Mouse (Mus musculus): ENCODE measurements around the gene Abhd6. TPM values are rescaled to one million over a fixed set of nuclear protein-coding genes. Genes with fewer than 3 reads are reported as not detected.

Gene Abhd6
- 10.0 TPM for polyA plus RNA-seq (2014; fragmentation: Illumina TruSeq; extraction: RNeasy Lipid Tissue Mini Kit (QIAGEN cat#74804); ENCODE audit: low read depth, low replicate concordance)

GRCm38 (mm10) chr14:8002432-8003092, at the start of gene Abhd6:
Abhd6 (plus strand) TSS chr14:8002902.

GRCm38 (mm10) chr14:7957049-7957448, 45.7 kb upstream of the Abhd6 start, which contains the start of gene Gm45521:
Gm45521 (plus strand) TSS chr14:7957288.

GRCm38 (mm10) chr14:7994271-7994767, 8.4 kb upstream of the Abhd6 start, which contains the start of gene Dnase1l3:
Dnase1l3 (minus strand) TSS chr14:7994573.

GRCm38 (mm10) chr14:8080165-8080679, 77.5 kb downstream of the Abhd6 start, which contains the start of gene Rpp14:
Rpp14 (plus strand) TSS chr14:8080367.

GRCm38 (mm10) chr14:8097978-8098686, 95.4 kb downstream of the Abhd6 start, which contains the start of gene Pxk:
Pxk (plus strand) TSS chr14:8098211.

Other genes starting within 250 kb of the Abhd6 start
- not detected for gene Gm26661, start 211.3 kb upstream of the Abhd6 start, polyA plus RNA-seq (2014; fragmentation: Illumina TruSeq; extraction: RNeasy Lipid Tissue Mini Kit (QIAGEN cat#74804); ENCODE audit: low read depth, low replicate concordance)
- 12.6 TPM for gene Flnb, start 184.9 kb upstream of the Abhd6 start, polyA plus RNA-seq (2014; fragmentation: Illumina TruSeq; extraction: RNeasy Lipid Tissue Mini Kit (QIAGEN cat#74804); ENCODE audit: low read depth, low replicate concordance)
- gene Gm45521, start 45.6 kb upstream of the Abhd6 start, polyA plus RNA-seq (2014; fragmentation: Illumina TruSeq; extraction: RNeasy Lipid Tissue Mini Kit (QIAGEN cat#74804); ENCODE audit: low read depth, low replicate concordance) = not detected
- not detected for gene Dnase1l3, start 8.3 kb upstream of the Abhd6 start, polyA plus RNA-seq (2014; fragmentation: Illumina TruSeq; extraction: RNeasy Lipid Tissue Mini Kit (QIAGEN cat#74804); ENCODE audit: low read depth, low replicate concordance)
- gene Rpp14, start 77.5 kb downstream of the Abhd6 start, polyA plus RNA-seq (2014; fragmentation: Illumina TruSeq; extraction: RNeasy Lipid Tissue Mini Kit (QIAGEN cat#74804); ENCODE audit: low read depth, low replicate concordance) = 35.8 TPM
- gene Pxk, start 95.3 kb downstream of the Abhd6 start, polyA plus RNA-seq (2014; fragmentation: Illumina TruSeq; extraction: RNeasy Lipid Tissue Mini Kit (QIAGEN cat#74804); ENCODE audit: low read depth, low replicate concordance) = 25.0 TPM
- 840 TPM for gene Pdhb, start 170.1 kb downstream of the Abhd6 start, polyA plus RNA-seq (2014; fragmentation: Illumina TruSeq; extraction: RNeasy Lipid Tissue Mini Kit (QIAGEN cat#74804); ENCODE audit: low read depth, low replicate concordance)
- gene Kctd6, start 211.2 kb downstream of the Abhd6 start, polyA plus RNA-seq (2014; fragmentation: Illumina TruSeq; extraction: RNeasy Lipid Tissue Mini Kit (QIAGEN cat#74804); ENCODE audit: low read depth, low replicate concordance) = 13.6 TPM

All from heart, adult 10 weeks (tissue).